ENCODE assay signal across 17 mouse cellular contexts in the genomic region with DNA sequence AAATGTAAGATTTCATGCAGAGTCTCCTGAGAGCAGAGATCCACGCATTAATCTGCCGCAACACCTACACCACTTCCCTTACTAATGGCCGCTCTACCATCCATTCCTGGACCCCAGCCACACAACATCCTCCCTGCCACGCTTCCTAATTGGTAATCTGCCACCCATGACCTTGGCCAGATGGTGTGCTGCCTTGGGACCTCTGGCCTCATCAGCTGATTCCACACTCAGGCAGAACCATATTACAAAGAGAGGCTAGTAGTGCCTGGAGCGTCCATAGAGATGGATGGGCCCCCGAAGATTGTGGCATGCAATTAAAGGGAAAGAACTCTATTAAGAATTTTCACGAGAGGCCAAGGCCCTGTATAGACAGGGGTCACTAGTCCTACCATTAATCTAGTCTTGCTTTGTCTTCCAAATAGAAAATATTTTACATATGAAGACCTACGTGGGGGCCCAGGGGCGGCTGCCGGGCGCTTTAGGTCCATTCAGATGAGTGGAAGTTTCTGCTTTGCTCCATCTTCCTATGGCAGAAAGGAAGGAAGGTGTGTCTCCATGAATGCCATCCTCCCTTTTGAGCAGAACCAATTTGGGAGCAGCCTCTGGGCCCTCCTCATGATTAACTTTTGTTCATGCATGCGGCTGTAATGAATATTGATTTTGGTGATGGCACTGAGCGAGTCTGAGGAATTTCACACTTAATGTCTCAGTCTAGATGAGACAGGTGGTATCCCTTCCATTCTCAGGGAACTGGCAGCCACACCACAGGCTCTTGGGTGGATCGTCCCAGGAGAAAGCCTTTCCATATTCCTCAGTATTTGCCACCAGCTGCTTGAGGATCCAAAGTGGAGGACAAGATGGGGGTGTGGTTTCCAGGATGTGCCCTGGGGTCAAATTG. TPM values are rescaled to one million over a fixed set of nuclear protein-coding genes. Genes with fewer than 3 reads are reported as not detected.
DNase-seq lines count a peak whose midpoint lies in the region; ATAC-seq and TF ChIP-seq lines count a peak whose summit lies in the region.
"Had no signal": no experiment of that assay in that cellular context is flagged by ENCODE, and none has a peak within 500 bp of the region (broad histone marks: within the 10 kb centered on the region; RNA-seq: fewer than 3 reads in every experiment).

No protein-coding gene starts in this region.

- no peak overlapping the region for H3K4me2 ChIP-seq in hindbrain, embryonic 11.5 days (replicated peaks; ENCODE audit: low read depth, low read length)
- H3K4me2 ChIP-seq in midbrain, embryonic 13.5 days (replicated peaks): no peak overlapping the region
- H3K4me2 ChIP-seq in liver, postnatal 0 days (ENCODE audit: low read depth, low read length): no peak overlapping the region
- H3K4me2 ChIP-seq: embryonic facial prominence, embryonic 13.5 days; lung, embryonic 15.5 days had no signal

- no peaks in the 10 kb centered on the region for H3K27me3 ChIP-seq in hindbrain, embryonic 11.5 days (ENCODE audit: control insufficient read depth, insufficient read depth, low read length)
- H3K27me3 ChIP-seq in midbrain, embryonic 13.5 days: no peaks in the 10 kb centered on the region
- H3K27me3 ChIP-seq in liver, postnatal 0 days (ENCODE audit: insufficient read depth, low read length): no peaks in the 10 kb centered on the region
- H3K27me3 ChIP-seq: embryonic facial prominence, embryonic 13.5 days; lung, embryonic 15.5 days; megakaryocyte, embryonic 14.5 days had no signal

- H3K27ac ChIP-seq in hindbrain, embryonic 11.5 days (ENCODE audit: low read depth, low read length): peak overlapping the region; percentile 73
- peak overlapping the region; percentile 19; the same call in 1 of the 2 replicates for H3K27ac ChIP-seq in midbrain, embryonic 13.5 days
- no peak overlapping the region for H3K27ac ChIP-seq in liver, postnatal 0 days (ENCODE audit: low read depth)
- H3K27ac ChIP-seq: embryonic facial prominence, embryonic 13.5 days; lung, embryonic 15.5 days; stomach, postnatal 0 days had no signal

- H3K9me3 ChIP-seq in hindbrain, embryonic 11.5 days (ENCODE audit: control insufficient read depth, low read length): no peaks in the 10 kb centered on the region
- H3K9me3 ChIP-seq in midbrain, embryonic 13.5 days: no peaks in the 10 kb centered on the region; the same call in 1 of the 2 replicates
- H3K9me3 ChIP-seq in liver, postnatal 0 days (ENCODE audit: low read length): no peaks in the 10 kb centered on the region
- H3K9me3 ChIP-seq: embryonic facial prominence, embryonic 13.5 days; lung, embryonic 15.5 days had no signal

- no peaks in the 10 kb centered on the region for H3K36me3 ChIP-seq in hindbrain, embryonic 11.5 days (ENCODE audit: control insufficient read depth, insufficient read depth, low read length)
- no peaks in the 10 kb centered on the region for H3K36me3 ChIP-seq in midbrain, embryonic 13.5 days
- no peaks in the 10 kb centered on the region for H3K36me3 ChIP-seq in liver, postnatal 0 days (replicated peaks; ENCODE audit: insufficient read depth, low read length)
- H3K36me3 ChIP-seq: embryonic facial prominence, embryonic 13.5 days; lung, embryonic 15.5 days had no signal

- H3K4me3 ChIP-seq in hindbrain, embryonic 11.5 days (ENCODE audit: low read depth, low read length): no peak overlapping the region
- H3K4me3 ChIP-seq in midbrain, embryonic 13.5 days (replicated peaks): no peak overlapping the region
- H3K4me3 ChIP-seq in liver, postnatal 0 days (ENCODE audit: low read depth, low read length): no peak overlapping the region
- H3K4me3 ChIP-seq: embryonic facial prominence, embryonic 13.5 days; lung, embryonic 15.5 days; megakaryocyte, embryonic 14.5 days had no signal

- no peak for TF ChIP-seq EP300 in liver, postnatal 0 days (IDR thresholded peaks at IDR 0.05; ENCODE audit: low read depth)

- ATAC-seq in hindbrain, embryonic 11.5 days (ENCODE audit: low FRiP score): peak; percentile 91
- peak; percentile 76 for ATAC-seq in midbrain, embryonic 13.5 days
- no peak for ATAC-seq in liver, postnatal 0 days
- ATAC-seq: forebrain, embryonic 16.5 days had no signal

- peak; percentile 60 for DNase-seq in embryo, embryonic 10 days (ENCODE audit: low spot score)
- DNase-seq in embryo, embryonic 9.5 days (ENCODE audit: extremely low spot score): no peak
- DNase-seq in hindbrain, embryonic 11.5 days (ENCODE audit: low spot score): peak; percentile 75
- DNase-seq in retina, embryonic 14.5 days (ENCODE audit: low spot score): peak; percentile 42
- no peak for DNase-seq in liver, postnatal 0 days
- no peak for DNase-seq in kidney, postnatal 10 days
- no peak for DNase-seq in lung, postnatal 36 days
- DNase-seq: cerebellum, adult 18-20 months; gastrocnemius, postnatal 14 days; kidney, postnatal 36 days had no signal

- no peak for TF ChIP-seq CTCF in liver, postnatal 0 days (IDR thresholded peaks at IDR 0.05; ENCODE audit: low read depth)

- WGBS in hindbrain, embryonic 11.5 days: 47% methylated on average over 14 of the region's 14 CpGs
- 57% methylated on average over 14 of the region's 14 CpGs for WGBS in midbrain, embryonic 13.5 days
- WGBS in liver, postnatal 0 days (ENCODE audit: insufficient replicate concordance): 80% methylated on average over 14 of the region's 14 CpGs

- H3K9ac ChIP-seq in hindbrain, embryonic 11.5 days (ENCODE audit: low read depth, low read length): no peak overlapping the region
- H3K9ac ChIP-seq in midbrain, embryonic 13.5 days (replicated peaks): no peak overlapping the region
- no peak overlapping the region for H3K9ac ChIP-seq in liver, postnatal 0 days (replicated peaks)
- H3K9ac ChIP-seq: embryonic facial prominence, embryonic 13.5 days; lung, embryonic 15.5 days had no signal

- 0 out of 2 replicates have a peak, but pooled peaks cover 2% of the 10 kb centered on the region for H3K4me1 ChIP-seq in hindbrain, embryonic 11.5 days (replicated peaks; ENCODE audit: control insufficient read depth, insufficient read depth, low read length)
- H3K4me1 ChIP-seq in midbrain, embryonic 13.5 days (replicated peaks): peaks cover 28% of the 10 kb centered on the region
- H3K4me1 ChIP-seq in liver, postnatal 0 days (ENCODE audit: insufficient read depth): no peaks in the 10 kb centered on the region
- H3K4me1 ChIP-seq: lung, embryonic 15.5 days; megakaryocyte, embryonic 14.5 days had no signal

RNA-seq across cellular contexts. Expression of gene Casq2, which starts 36.8 kb away (rescaled TPM):
- polyA plus RNA-seq in hindbrain, embryonic 11.5 days (2014; fragmentation: Nextera tagmentation; extraction: Ambion mirVana): 0.76 and 2.1 TPM in 2 replicates
- 0.19 and 0.31 TPM in 2 replicates for polyA plus RNA-seq in midbrain, embryonic 13.5 days (2015; fragmentation: Nextera tagmentation; extraction: Ambion mirVana)
- polyA plus RNA-seq in liver, postnatal 0 days (2015; fragmentation: Nextera tagmentation; extraction: Ambion mirVana): 0.66 and 3.9 TPM in 2 replicates

RNA-seq across cellular contexts. Expression of gene Nhlh2, which starts 39.6 kb away (rescaled TPM):
- 173 and 196 TPM in 2 replicates for polyA plus RNA-seq in hindbrain, embryonic 11.5 days (2014; fragmentation: Nextera tagmentation; extraction: Ambion mirVana)
- polyA plus RNA-seq in midbrain, embryonic 13.5 days (2015; fragmentation: Nextera tagmentation; extraction: Ambion mirVana): 86.9 and 98.1 TPM in 2 replicates
- polyA plus RNA-seq in liver, postnatal 0 days (2015; fragmentation: Nextera tagmentation; extraction: Ambion mirVana): not detected in 2 replicates
- polyA plus RNA-seq: heart, embryonic 14.5 days; stomach, postnatal 0 days had no signal

Comparison
In these comparisons a context has a peak if more than half of its experiments do, and no peak if none do; other contexts are left out.
1. DNase-seq: peak in embryo, embryonic 10 days (single experiment), hindbrain, embryonic 11.5 days (single experiment) and retina, embryonic 14.5 days (single experiment); none in embryo, embryonic 9.5 days (single experiment), liver, postnatal 0 days (single experiment), kidney, postnatal 10 days (single experiment) and lung, postnatal 36 days (single experiment).
2. RNA of gene Nhlh2, which starts 39.6 kb away (polyA plus RNA-seq): 173 to 196 TPM in hindbrain, embryonic 11.5 days and 86.9 to 98.1 TPM in midbrain, embryonic 13.5 days; not detected in liver, postnatal 0 days; every median in the first group is over 10 times any median in the second.